In genomic region chr10:83360356-83360755, GRCm38 (mm10) we compare ENCODE assay signal across 8 mouse cellular contexts. TPM values are rescaled to one million over a fixed set of nuclear protein-coding genes. Genes with fewer than 3 reads are reported as not detected.
DNase-seq lines count a peak whose midpoint lies in the region; ATAC-seq lines count a peak whose summit lies in the region.

No protein-coding gene starts in this region.

- peak overlapping the region; percentile 63 for H3K4me2 ChIP-seq in kidney, embryonic 14.5 days (replicated peaks; ENCODE audit: low read depth, low read length)
- peak overlapping the region; percentile 85 for H3K4me2 ChIP-seq in hindbrain, embryonic 13.5 days
- H3K4me2 ChIP-seq in midbrain, embryonic 12.5 days (replicated peaks), result peak overlapping the region; percentile 73

- WGBS in kidney, embryonic 14.5 days, result under 1% methylated on average over 40 of the region's 40 CpGs
- WGBS in hindbrain, embryonic 13.5 days, result 1% methylated on average over 40 of the region's 40 CpGs
- 1% methylated on average over 40 of the region's 40 CpGs for WGBS in midbrain, embryonic 12.5 days

- peak; percentile 82 for ATAC-seq in kidney, embryonic 14.5 days (ENCODE audit: low FRiP score, low TSS enrichment)
- peak; percentile 82 for ATAC-seq in hindbrain, embryonic 13.5 days (ENCODE audit: low FRiP score)
- ATAC-seq in midbrain, embryonic 12.5 days (ENCODE audit: low FRiP score, low read depth), result no peak; the same call in 1 of the 2 replicates

- peaks cover 13% of the 10 kb centered on the region for H3K4me1 ChIP-seq in kidney, embryonic 14.5 days (ENCODE audit: control insufficient read depth, insufficient read depth, low read length)
- no peaks in the 10 kb centered on the region; the same call in 1 of the 2 replicates for H3K4me1 ChIP-seq in brown adipose tissue, adult 24 weeks (ENCODE audit: control insufficient read depth, insufficient read depth, insufficient read length, low read length)
- H3K4me1 ChIP-seq in hindbrain, embryonic 13.5 days (replicated peaks), result peaks cover 19% of the 10 kb centered on the region
- peaks cover 10% of the 10 kb centered on the region for H3K4me1 ChIP-seq in midbrain, embryonic 12.5 days

- peaks cover 30% of the 10 kb centered on the region for H3K36me3 ChIP-seq in kidney, embryonic 14.5 days (ENCODE audit: control insufficient read depth, insufficient read depth, low read length)
- peaks cover 29% of the 10 kb centered on the region for H3K36me3 ChIP-seq in hindbrain, embryonic 13.5 days
- H3K36me3 ChIP-seq in midbrain, embryonic 12.5 days, result peaks cover 29% of the 10 kb centered on the region

- H3K9ac ChIP-seq in kidney, embryonic 14.5 days (ENCODE audit: low read depth, low read length), result peak overlapping the region; percentile 86
- H3K9ac ChIP-seq in hindbrain, embryonic 13.5 days, result peak overlapping the region; percentile 89
- H3K9ac ChIP-seq in midbrain, embryonic 12.5 days (replicated peaks), result peak overlapping the region; percentile 87

- peak overlapping the region; percentile 80 for H3K27ac ChIP-seq in kidney, embryonic 14.5 days (ENCODE audit: low read depth, low read length)
- no peak overlapping the region for H3K27ac ChIP-seq in brown adipose tissue, adult 24 weeks (replicated peaks; ENCODE audit: low read depth, low read length)
- peak overlapping the region; percentile 78 for H3K27ac ChIP-seq in hindbrain, embryonic 13.5 days
- H3K27ac ChIP-seq in midbrain, embryonic 12.5 days (replicated peaks), result peak overlapping the region; percentile 58

- peak overlapping the region; percentile 91 for H3K4me3 ChIP-seq in kidney, embryonic 14.5 days (ENCODE audit: low read length)
- peak overlapping the region; percentile 88 for H3K4me3 ChIP-seq in brown adipose tissue, adult 24 weeks (ENCODE audit: insufficient read depth, low read depth, low read length)
- H3K4me3 ChIP-seq in hindbrain, embryonic 13.5 days, result peak overlapping the region; percentile 92
- H3K4me3 ChIP-seq in midbrain, embryonic 12.5 days, result peak overlapping the region; percentile 96

- DNase-seq in kidney, postnatal 36 days, result no peak
- DNase-seq in ovary, postnatal 36 days (ENCODE audit: low spot score), result no peak
- no peak for DNase-seq in right cerebral cortex, postnatal 10 days (ENCODE audit: low spot score in 2 of 2)
- DNase-seq in frontal cortex, adult 2 months (ENCODE audit: extremely low spot score in 1 of 2, low spot score in 1 of 2), result no peak

- H3K27me3 ChIP-seq in kidney, embryonic 14.5 days (ENCODE audit: control insufficient read depth, insufficient read depth, low read length), result no peaks in the 10 kb centered on the region
- no peaks in the 10 kb centered on the region for H3K27me3 ChIP-seq in hindbrain, embryonic 13.5 days
- H3K27me3 ChIP-seq in midbrain, embryonic 12.5 days, result no peaks in the 10 kb centered on the region

- no peaks in the 10 kb centered on the region for H3K9me3 ChIP-seq in kidney, embryonic 14.5 days (ENCODE audit: control insufficient read depth, low read length)
- H3K9me3 ChIP-seq in hindbrain, embryonic 13.5 days, result no peaks in the 10 kb centered on the region
- no peaks in the 10 kb centered on the region for H3K9me3 ChIP-seq in midbrain, embryonic 12.5 days

RNA-seq across cellular contexts. Expression of gene D10Wsu102e, which starts 0.3 kb away (rescaled TPM):
- polyA plus RNA-seq in kidney, embryonic 14.5 days (2014; fragmentation: Nextera tagmentation; extraction: Ambion mirVana), result 0.69 and 0.89 TPM in 2 replicates
- 0.20 and 0.25 TPM in 2 replicates for polyA plus RNA-seq in brown adipose tissue, adult 24 weeks (2012; ENCODE audit: insufficient read depth, insufficient read length, missing spikeins)
- polyA plus RNA-seq in hindbrain, embryonic 13.5 days (2015; fragmentation: Nextera tagmentation; extraction: Ambion mirVana), result 0.92 and 0.93 TPM in 2 replicates
- polyA plus RNA-seq in midbrain, embryonic 12.5 days (2016; fragmentation: Nextera tagmentation; extraction: Ambion mirVana), result 1.1 and 1.2 TPM in 2 replicates
- polyA plus RNA-seq in frontal cortex, adult 2 months (2012; rRNA removed), result 1.5 and 1.7 TPM in 2 replicates

RNA-seq across cellular contexts. Expression of gene Slc41a2, which starts 22.7 kb away (rescaled TPM):
- 0.24 and 0.50 TPM in 2 replicates for polyA plus RNA-seq in kidney, embryonic 14.5 days (2014; fragmentation: Nextera tagmentation; extraction: Ambion mirVana)
- 1.3 and 1.8 TPM in 2 replicates for polyA plus RNA-seq in brown adipose tissue, adult 24 weeks (2012; ENCODE audit: insufficient read depth, insufficient read length, missing spikeins)
- 5.5 TPM in 2 replicates for polyA plus RNA-seq in hindbrain, embryonic 13.5 days (2015; fragmentation: Nextera tagmentation; extraction: Ambion mirVana)
- 2.3 and 2.7 TPM in 2 replicates for polyA plus RNA-seq in midbrain, embryonic 12.5 days (2016; fragmentation: Nextera tagmentation; extraction: Ambion mirVana)
- 9.6 and 12.0 TPM in 2 replicates for polyA plus RNA-seq in frontal cortex, adult 2 months (2012; rRNA removed)
